ENCODE assay signal across 8 mouse cellular contexts in the genomic region with DNA sequence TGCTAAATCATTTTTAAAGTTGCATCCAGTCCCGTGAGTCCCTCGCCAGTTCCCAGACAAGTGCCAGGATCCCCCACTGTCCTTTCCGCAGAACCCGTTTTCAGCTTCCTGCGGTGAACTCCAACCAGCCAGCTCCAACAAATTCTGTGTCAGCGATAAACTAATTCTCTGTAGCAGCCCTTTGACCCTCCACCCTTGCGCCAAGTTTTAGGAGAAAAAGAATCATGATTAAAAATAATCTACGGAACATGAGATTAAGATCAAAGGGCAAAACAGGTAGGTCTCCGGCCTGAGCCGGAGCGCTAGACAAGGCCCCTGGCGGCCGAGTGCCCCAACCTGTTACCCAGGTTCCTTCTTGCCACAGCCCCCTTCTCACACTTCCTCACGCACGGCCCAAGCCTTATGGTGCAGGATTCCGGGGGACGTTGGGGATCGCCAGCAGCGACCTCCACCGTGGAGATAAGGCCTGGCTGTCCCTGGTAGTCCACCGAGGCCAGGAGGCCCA. TPM values are rescaled to one million over a fixed set of nuclear protein-coding genes. Genes with fewer than 3 reads are reported as not detected.
DNase-seq lines count a peak whose midpoint lies in the region; ATAC-seq and TF ChIP-seq lines count a peak whose summit lies in the region.

No protein-coding gene starts in this region.

- peaks cover 14% of the 10 kb centered on the region; the same call in 1 of the 2 replicates for H3K36me3 ChIP-seq in lung, embryonic 15.5 days
- H3K36me3 ChIP-seq in forebrain, embryonic 14.5 days (ENCODE audit: control insufficient read depth, insufficient read depth, low read length): peaks cover 17% of the 10 kb centered on the region
- 0 out of 2 replicates have a peak, but pooled peaks cover 6% of the 10 kb centered on the region for H3K36me3 ChIP-seq in kidney, postnatal 0 days (ENCODE audit: insufficient read depth, low read length)
- peaks cover 30% of the 10 kb centered on the region for H3K36me3 ChIP-seq in midbrain, embryonic 10.5 days

- peak overlapping the region; percentile 85 for H3K4me2 ChIP-seq in lung, embryonic 15.5 days
- peak overlapping the region; percentile 75 for H3K4me2 ChIP-seq in forebrain, embryonic 14.5 days (ENCODE audit: low read length)
- H3K4me2 ChIP-seq in kidney, postnatal 0 days (ENCODE audit: low read length): peak overlapping the region; percentile 71

- WGBS in lung, embryonic 15.5 days: under 1% methylated on average over 21 of the region's 21 CpGs
- under 1% methylated on average over 21 of the region's 21 CpGs for WGBS in forebrain, embryonic 14.5 days
- WGBS in kidney, postnatal 0 days: under 1% methylated on average over 21 of the region's 21 CpGs
- WGBS in midbrain, embryonic 10.5 days: under 1% methylated on average over 21 of the region's 21 CpGs

- peak overlapping the region; percentile 87 for H3K9ac ChIP-seq in lung, embryonic 15.5 days
- H3K9ac ChIP-seq in forebrain, embryonic 14.5 days (ENCODE audit: low read length): peak overlapping the region; percentile 93
- peak overlapping the region; percentile 74 for H3K9ac ChIP-seq in kidney, postnatal 0 days (ENCODE audit: low read depth, low read length)

- DNase-seq in lung, postnatal 25 days (ENCODE audit: low spot score): no peak
- peak; percentile 46 for DNase-seq in cerebellum, adult 11-12 months
- peak; percentile 34 for DNase-seq in forebrain, embryonic 14.5 days (ENCODE audit: low spot score)
- peak; percentile 56 for DNase-seq in kidney, postnatal 0 days (ENCODE audit: low spot score)
- DNase-seq in midbrain, embryonic 10.5 days (ENCODE audit: low spot score): no peak
- no peak for DNase-seq in urinary bladder, postnatal 10 days (ENCODE audit: low spot score)
- no peak for DNase-seq in left cerebral cortex, adult 11 months (ENCODE audit: low spot score)

- no peaks in the 10 kb centered on the region for H3K27me3 ChIP-seq in lung, embryonic 15.5 days
- H3K27me3 ChIP-seq in forebrain, embryonic 14.5 days (replicated peaks; ENCODE audit: control insufficient read depth, insufficient read depth, low read length): no peaks in the 10 kb centered on the region
- H3K27me3 ChIP-seq in kidney, postnatal 0 days (ENCODE audit: insufficient read depth, low read length): no peaks in the 10 kb centered on the region
- no peaks in the 10 kb centered on the region for H3K27me3 ChIP-seq in midbrain, embryonic 10.5 days (ENCODE audit: low read depth, poor library complexity, severe bottlenecking)

- peak; percentile 16; the same call in 1 of the 2 replicates for TF ChIP-seq CTCF in kidney, postnatal 0 days (IDR thresholded peaks at IDR 0.05; ENCODE audit: low read depth)

- peak; percentile 68 for ATAC-seq in lung, embryonic 15.5 days (ENCODE audit: borderline replicate concordance, extremely low read depth, low FRiP score, low TSS enrichment)
- peak; percentile 74 for ATAC-seq in forebrain, embryonic 14.5 days
- peak; percentile 71 for ATAC-seq in kidney, postnatal 0 days (replicated peaks; ENCODE audit: low FRiP score, low read depth)

- H3K4me3 ChIP-seq in lung, embryonic 15.5 days: peak overlapping the region; percentile 87
- peak overlapping the region; percentile 90 for H3K4me3 ChIP-seq in forebrain, embryonic 14.5 days (ENCODE audit: low read depth, low read length)
- peak overlapping the region; percentile 67 for H3K4me3 ChIP-seq in kidney, postnatal 0 days (replicated peaks; ENCODE audit: low read depth, low read length)
- peak overlapping the region; percentile 94 for H3K4me3 ChIP-seq in midbrain, embryonic 10.5 days

- no peaks in the 10 kb centered on the region for H3K9me3 ChIP-seq in lung, embryonic 15.5 days
- H3K9me3 ChIP-seq in forebrain, embryonic 14.5 days (replicated peaks; ENCODE audit: control insufficient read depth, low read length): no peaks in the 10 kb centered on the region
- H3K9me3 ChIP-seq in kidney, postnatal 0 days (replicated peaks; ENCODE audit: low read length): no peaks in the 10 kb centered on the region
- no peaks in the 10 kb centered on the region for H3K9me3 ChIP-seq in midbrain, embryonic 10.5 days (replicated peaks)

- H3K27ac ChIP-seq in lung, embryonic 15.5 days: peak overlapping the region; percentile 94
- peak overlapping the region; percentile 82 for H3K27ac ChIP-seq in forebrain, embryonic 14.5 days (ENCODE audit: low read depth, low read length)
- H3K27ac ChIP-seq in kidney, postnatal 0 days: peak overlapping the region; percentile 91
- H3K27ac ChIP-seq in midbrain, embryonic 10.5 days (replicated peaks): peak overlapping the region; percentile 97

- peaks cover 30% of the 10 kb centered on the region for H3K4me1 ChIP-seq in lung, embryonic 15.5 days
- peaks cover 20% of the 10 kb centered on the region for H3K4me1 ChIP-seq in forebrain, embryonic 14.5 days (ENCODE audit: control insufficient read depth, insufficient read depth, low read length)
- H3K4me1 ChIP-seq in kidney, postnatal 0 days (replicated peaks; ENCODE audit: insufficient read depth, low read length): peaks cover 18% of the 10 kb centered on the region
- peaks cover 35% of the 10 kb centered on the region for H3K4me1 ChIP-seq in midbrain, embryonic 10.5 days

RNA-seq across cellular contexts. Expression of gene Arl6ip1, which starts 0.5 kb away (rescaled TPM):
- polyA plus RNA-seq in lung, embryonic 15.5 days (2015; fragmentation: Nextera tagmentation; extraction: Ambion mirVana): 500 and 550 TPM in 2 replicates
- polyA plus RNA-seq in forebrain, embryonic 14.5 days (2014; fragmentation: Nextera tagmentation; extraction: Ambion mirVana): 440 and 445 TPM in 2 replicates
- polyA plus RNA-seq in kidney, postnatal 0 days (2015; fragmentation: Nextera tagmentation; extraction: Ambion mirVana): 534 and 547 TPM in 2 replicates
- polyA plus RNA-seq in midbrain, embryonic 10.5 days (2016; fragmentation: Nextera tagmentation; extraction: Ambion mirVana): 503 and 508 TPM in 2 replicates

RNA-seq across cellular contexts. Expression of gene Rps15a, which starts 13.0 kb away (rescaled TPM):
- polyA plus RNA-seq in lung, embryonic 15.5 days (2015; fragmentation: Nextera tagmentation; extraction: Ambion mirVana): 769 and 810 TPM in 2 replicates
- 520 and 717 TPM in 2 replicates for polyA plus RNA-seq in forebrain, embryonic 14.5 days (2014; fragmentation: Nextera tagmentation; extraction: Ambion mirVana)
- polyA plus RNA-seq in kidney, postnatal 0 days (2015; fragmentation: Nextera tagmentation; extraction: Ambion mirVana): 837 and 1,074 TPM in 2 replicates
- polyA plus RNA-seq in midbrain, embryonic 10.5 days (2016; fragmentation: Nextera tagmentation; extraction: Ambion mirVana): 564 and 647 TPM in 2 replicates

Comparison
In these comparisons a context has a peak if more than half of its experiments do, and no peak if none do; other contexts are left out.
1. DNase-seq: peak in cerebellum, adult 11-12 months (single experiment), forebrain, embryonic 14.5 days (single experiment) and kidney, postnatal 0 days (single experiment); none in lung, postnatal 25 days (single experiment), midbrain, embryonic 10.5 days (single experiment), urinary bladder, postnatal 10 days (single experiment) and left cerebral cortex, adult 11 months (single experiment).
2. Peak in every context shown above with its lines, with median percentiles within 50 percentile points of each other: ATAC-seq, H3K27ac ChIP-seq, H3K4me2 ChIP-seq, H3K4me3 ChIP-seq and H3K9ac ChIP-seq.